Mouse (Mus musculus): Measurements from ENCODE around the gene Nckap5l. TPM values are rescaled to one million over a fixed set of nuclear protein-coding genes. Genes with fewer than 3 reads are reported as not detected.
"Not testable (repeated sequence)": the region's sequence is repeated elsewhere in the genome, so short reads cannot be mapped to it uniquely, and the experiment has no call there.

Gene Nckap5l
- polyA plus RNA-seq, 1 experiment, result 18.6 TPM

DNA sequence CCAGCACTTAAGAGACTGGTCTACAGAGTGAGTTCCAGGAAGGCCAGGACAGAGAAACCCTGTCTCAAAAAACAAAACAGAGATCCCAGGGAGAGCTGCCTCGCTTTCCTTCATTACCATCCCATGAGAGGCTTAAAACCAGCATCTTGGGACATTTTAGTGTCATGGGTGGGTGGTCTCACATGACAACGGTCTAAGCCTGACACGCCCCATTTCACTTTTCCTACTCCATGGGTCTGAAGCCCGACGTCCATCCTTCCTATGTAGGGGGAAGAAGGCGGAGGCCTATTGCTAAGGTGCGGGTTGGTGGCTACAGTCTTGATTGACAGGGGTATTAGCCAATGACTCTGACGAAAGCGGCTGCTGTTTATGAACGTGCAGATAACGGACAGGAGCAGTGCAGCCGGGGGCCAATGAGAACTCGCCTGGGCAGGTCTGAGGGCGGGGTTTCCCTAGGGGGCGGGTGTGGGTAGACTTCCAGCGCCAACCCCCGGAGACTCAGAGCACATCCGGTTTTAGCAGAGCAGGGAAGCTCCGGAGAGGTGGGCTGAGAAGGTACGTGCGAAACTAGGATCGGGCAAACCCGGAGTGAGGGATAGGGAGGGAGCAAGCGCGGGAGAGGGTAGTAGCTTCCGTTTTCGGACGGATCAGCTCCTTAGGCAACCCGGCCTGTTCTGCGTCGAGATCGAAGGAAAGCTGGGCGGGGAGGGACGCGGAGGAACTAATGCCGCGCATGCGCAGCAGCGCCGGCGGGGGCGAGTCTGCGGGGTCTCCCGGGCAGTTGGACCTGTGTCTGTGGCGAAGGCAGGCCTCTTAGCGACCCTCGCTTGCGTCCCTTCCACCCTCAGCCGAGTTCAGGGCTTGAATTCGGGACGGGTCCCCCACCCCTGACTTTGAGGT, 64.8 kb downstream of the Nckap5l start, which contains the start of gene Tmbim6:
Gene Tmbim6, plus strand, starts transcription at position 397 of the 900 bp plus-strand sequence.
- TF ChIP-seq CTCF (IDR thresholded peaks at IDR 0.05; ENCODE audit: borderline replicate concordance, insufficient read depth, low read length) (no peak), POLR2A (IDR thresholded peaks at IDR 0.05; ENCODE audit: low read depth, low read length) (peak; percentile 93)
- Histone ChIP-seq H3K4me3 (ENCODE audit: insufficient read depth, low read length) (peak within 1 kb of the TSS; percentile 85), H3K27ac (ENCODE audit: insufficient read depth, low read length) (peak within 1 kb of the TSS; percentile 66), H3K4me1 (ENCODE audit: control insufficient read depth, insufficient read depth, low read length) (peaks cover 10% of the 10 kb centered on the region; the same call in 1 of the 2 replicates)

DNA sequence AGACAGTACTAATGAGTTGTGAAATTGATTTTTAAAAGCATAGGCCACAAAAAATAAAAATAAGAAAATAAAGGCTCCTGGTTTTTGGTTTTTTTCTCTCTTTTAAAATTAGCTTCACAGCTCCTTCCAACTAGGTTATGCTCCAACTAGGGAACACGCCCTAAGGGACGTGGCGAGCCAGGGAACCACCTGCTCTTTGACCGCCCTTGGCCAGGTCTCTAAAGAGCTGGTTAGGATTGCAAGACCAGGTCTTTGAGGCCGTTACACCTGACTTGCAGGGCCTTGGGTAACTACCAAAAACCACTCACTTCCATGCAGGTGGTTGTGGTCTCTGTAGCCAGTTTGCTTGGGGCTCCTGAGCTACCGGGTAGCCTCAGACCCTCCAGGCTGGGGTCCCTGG, 65.6 kb downstream of the Nckap5l start:
- peak overlapping the region; percentile 15; the same call in 1 of the 2 replicates for H3K4me3 ChIP-seq (ENCODE audit: insufficient read depth, low read length)
- H3K27ac ChIP-seq (ENCODE audit: insufficient read depth, low read length), result no peak overlapping the region
- peaks cover 9% of the 10 kb centered on the region; the same call in 1 of the 2 replicates for H3K4me1 ChIP-seq (ENCODE audit: control insufficient read depth, insufficient read depth, low read length)
- no peak for TF ChIP-seq CTCF (IDR thresholded peaks at IDR 0.05; ENCODE audit: borderline replicate concordance, insufficient read depth, low read length)
- TF ChIP-seq POLR2A (IDR thresholded peaks at IDR 0.05; ENCODE audit: low read depth, low read length), result no peak

DNA sequence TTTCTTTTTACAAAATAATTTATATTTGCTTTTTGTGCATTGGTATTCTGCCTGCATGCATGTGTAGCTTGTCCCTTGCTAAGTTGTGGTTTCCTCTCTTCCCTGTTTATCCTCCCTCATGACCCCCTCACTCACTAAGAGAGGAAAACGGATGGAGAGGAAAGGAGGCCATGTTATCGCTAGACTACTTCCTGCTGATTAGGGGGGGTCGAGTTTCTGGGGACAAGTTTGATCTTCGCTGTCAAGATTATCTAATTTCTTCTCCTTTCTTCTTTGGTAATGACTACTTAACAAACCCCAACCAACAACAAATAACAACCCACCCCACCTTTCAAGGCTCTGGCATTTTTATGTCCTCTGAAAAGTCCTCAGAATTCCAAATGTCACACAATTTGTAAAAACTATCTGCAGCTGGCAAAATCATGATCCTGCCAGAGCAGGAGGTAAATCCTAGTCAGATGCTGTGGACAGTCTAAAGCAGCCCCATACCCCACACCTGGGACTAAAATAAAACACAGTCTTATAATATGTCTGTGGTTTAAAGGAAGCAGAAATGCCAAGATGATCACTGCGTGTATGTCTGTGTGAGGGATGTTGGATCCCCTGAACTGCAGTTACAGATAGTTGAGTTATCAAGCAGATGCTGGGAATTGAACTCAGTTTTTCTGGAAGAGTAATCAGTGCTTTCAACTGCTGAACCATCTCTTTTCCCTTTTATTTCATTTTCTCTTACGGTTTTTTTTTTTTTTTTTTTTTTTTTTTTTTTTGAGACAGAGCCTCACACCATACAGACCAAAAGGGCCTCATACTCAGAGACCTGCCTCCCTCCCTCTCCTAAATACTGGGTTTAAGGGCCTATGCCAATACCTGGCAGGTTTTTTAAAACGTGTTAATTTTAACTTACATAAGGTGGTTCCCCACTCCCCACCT, 66.8 kb downstream of the Nckap5l start:
- Histone ChIP-seq H3K27ac (ENCODE audit: insufficient read depth, low read length) (no peak overlapping the region), H3K4me1 (ENCODE audit: control insufficient read depth, insufficient read depth, low read length) (peaks cover 4% of the 10 kb centered on the region; the same call in 1 of the 2 replicates), H3K4me3 (ENCODE audit: insufficient read depth, low read length) (no peak overlapping the region)
- no peak for TF ChIP-seq CTCF (IDR thresholded peaks at IDR 0.05; ENCODE audit: borderline replicate concordance, insufficient read depth, low read length)
- no peak for TF ChIP-seq POLR2A (IDR thresholded peaks at IDR 0.05; ENCODE audit: low read depth, low read length)

DNA sequence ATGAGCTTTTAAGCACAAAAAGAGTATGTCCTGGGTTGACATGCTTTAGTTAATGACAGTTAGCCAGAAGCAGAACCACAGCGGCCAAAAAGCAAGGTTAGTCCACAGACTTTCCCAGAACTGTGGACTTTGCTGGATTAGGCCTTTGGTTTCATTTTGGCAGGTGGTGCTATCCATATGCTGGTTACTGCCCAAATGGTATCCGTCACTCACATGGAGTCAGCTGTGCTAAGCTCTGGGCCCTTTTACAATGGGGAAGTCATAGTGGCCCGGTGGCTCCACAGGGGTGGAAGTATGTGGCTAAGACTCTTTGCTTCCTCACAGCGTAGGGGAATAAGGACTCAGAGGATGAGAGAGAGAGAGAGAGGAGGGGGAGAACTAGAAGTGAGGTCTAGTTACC, 69.6 kb downstream of the Nckap5l start:
- Histone ChIP-seq H3K4me1 (ENCODE audit: control insufficient read depth, insufficient read depth, low read length) (peaks cover 2% of the 10 kb centered on the region; the same call in 1 of the 2 replicates), H3K27ac (ENCODE audit: insufficient read depth, low read length) (no peak overlapping the region), H3K4me3 (ENCODE audit: insufficient read depth, low read length) (no peak overlapping the region)
- TF ChIP-seq POLR2A (IDR thresholded peaks at IDR 0.05; ENCODE audit: low read depth, low read length) (no peak), CTCF (IDR thresholded peaks at IDR 0.05; ENCODE audit: borderline replicate concordance, insufficient read depth, low read length) (no peak)

DNA sequence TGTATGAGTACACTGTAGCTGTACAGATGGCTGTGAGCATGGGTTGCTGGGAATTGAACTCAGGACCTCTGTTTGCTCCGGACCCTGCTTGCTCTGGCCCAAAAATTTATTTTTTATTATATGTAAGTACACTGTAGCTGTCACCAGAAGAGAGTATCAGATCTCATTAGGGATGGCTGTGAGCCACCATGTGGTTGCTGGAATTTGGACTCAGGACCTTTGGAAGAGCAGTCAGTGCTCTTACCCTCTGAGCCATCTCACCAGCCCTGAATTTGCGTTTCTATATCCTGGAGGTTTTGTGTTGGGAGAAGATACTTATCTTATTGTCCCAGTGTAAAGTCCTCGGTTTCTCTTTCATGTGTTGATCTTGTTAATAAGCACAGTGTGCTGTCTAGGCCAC, 70.8 kb downstream of the Nckap5l start:
- no peak overlapping the region for H3K27ac ChIP-seq (ENCODE audit: insufficient read depth, low read length)
- no peak overlapping the region for H3K4me3 ChIP-seq (ENCODE audit: insufficient read depth, low read length)
- no peak for TF ChIP-seq CTCF (IDR thresholded peaks at IDR 0.05; ENCODE audit: borderline replicate concordance, insufficient read depth, low read length)
- TF ChIP-seq POLR2A (IDR thresholded peaks at IDR 0.05; ENCODE audit: low read depth, low read length), result no peak
- H3K4me1 ChIP-seq (ENCODE audit: control insufficient read depth, insufficient read depth, low read length), result peaks cover 2% of the 10 kb centered on the region; the same call in 1 of the 2 replicates

DNA sequence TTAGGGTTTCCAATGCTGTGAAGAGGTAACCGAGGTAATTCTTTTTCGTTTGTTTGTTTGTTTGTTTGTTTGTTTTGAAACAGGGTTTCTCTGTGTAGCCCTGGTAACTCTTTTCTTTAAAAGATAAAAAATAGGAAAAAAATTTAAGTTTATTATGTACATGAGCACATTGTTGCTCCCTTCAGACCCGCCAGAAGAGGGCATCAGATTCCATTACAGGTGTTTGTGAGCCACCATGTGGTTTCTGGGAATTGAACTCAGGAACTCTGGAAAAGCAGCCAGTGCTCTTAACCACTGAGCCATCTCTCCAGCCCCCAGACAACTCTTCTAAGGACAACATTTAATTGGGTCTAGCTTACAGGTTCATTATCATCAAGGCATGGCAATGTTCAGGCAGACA, 71.4 kb downstream of the Nckap5l start:
- not testable (repeated sequence) for H3K4me3 ChIP-seq (ENCODE audit: insufficient read depth, low read length); H3K4me1 ChIP-seq (ENCODE audit: control insufficient read depth, insufficient read depth, low read length); H3K27ac ChIP-seq (ENCODE audit: insufficient read depth, low read length)

DNA sequence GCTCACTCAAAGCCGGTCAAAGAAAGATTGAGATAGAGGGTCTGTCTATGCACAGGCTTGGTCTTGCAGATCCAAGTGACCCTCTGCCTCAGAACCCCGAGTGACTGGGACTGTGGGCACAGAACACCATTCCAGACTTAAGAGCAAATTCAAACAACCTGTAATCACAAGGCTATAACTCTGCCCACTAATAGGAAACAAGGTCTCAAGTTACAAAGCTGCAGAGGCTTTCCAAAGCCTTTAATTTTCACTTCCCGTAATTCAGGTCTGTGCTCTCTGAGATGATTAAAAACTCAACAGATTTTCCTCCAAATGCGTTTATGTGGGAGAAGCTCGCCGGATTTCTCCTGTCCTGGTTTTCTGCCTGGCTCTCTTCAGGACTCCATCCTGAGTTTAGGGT, 73.5 kb downstream of the Nckap5l start:
- peaks cover 2% of the 10 kb centered on the region; the same call in 1 of the 2 replicates for H3K4me1 ChIP-seq (ENCODE audit: control insufficient read depth, insufficient read depth, low read length)
- H3K27ac ChIP-seq (ENCODE audit: insufficient read depth, low read length), result no peak overlapping the region
- no peak overlapping the region for H3K4me3 ChIP-seq (ENCODE audit: insufficient read depth, low read length)
- TF ChIP-seq CTCF (IDR thresholded peaks at IDR 0.05; ENCODE audit: borderline replicate concordance, insufficient read depth, low read length) (no peak), POLR2A (IDR thresholded peaks at IDR 0.05; ENCODE audit: low read depth, low read length) (no peak)

DNA sequence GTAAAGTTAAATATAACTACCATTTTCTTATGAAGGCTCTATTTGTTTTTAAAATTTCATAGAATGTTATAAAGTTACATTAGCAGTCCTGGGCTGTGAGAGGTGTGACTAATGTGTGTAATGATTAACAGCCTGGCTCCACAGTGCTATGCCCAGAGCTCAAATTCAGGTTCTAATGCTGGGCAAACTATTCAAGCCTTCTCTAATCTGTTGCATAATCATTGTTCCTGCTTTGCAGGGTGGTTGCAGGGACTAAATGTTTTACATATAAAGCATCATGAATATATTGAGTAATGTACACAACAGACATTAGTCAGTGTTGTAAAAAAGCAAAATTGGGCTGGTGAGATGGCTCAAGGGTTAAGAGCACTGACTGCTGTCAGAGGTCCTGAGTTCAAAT, 74.7 kb downstream of the Nckap5l start:
- Histone ChIP-seq H3K27ac (ENCODE audit: insufficient read depth, low read length) (no peak overlapping the region), H3K4me3 (ENCODE audit: insufficient read depth, low read length) (no peak overlapping the region), H3K4me1 (ENCODE audit: control insufficient read depth, insufficient read depth, low read length) (peaks cover 2% of the 10 kb centered on the region; the same call in 1 of the 2 replicates)
- TF ChIP-seq CTCF (IDR thresholded peaks at IDR 0.05; ENCODE audit: borderline replicate concordance, insufficient read depth, low read length), result no peak
- TF ChIP-seq POLR2A (IDR thresholded peaks at IDR 0.05; ENCODE audit: low read depth, low read length), result no peak

DNA sequence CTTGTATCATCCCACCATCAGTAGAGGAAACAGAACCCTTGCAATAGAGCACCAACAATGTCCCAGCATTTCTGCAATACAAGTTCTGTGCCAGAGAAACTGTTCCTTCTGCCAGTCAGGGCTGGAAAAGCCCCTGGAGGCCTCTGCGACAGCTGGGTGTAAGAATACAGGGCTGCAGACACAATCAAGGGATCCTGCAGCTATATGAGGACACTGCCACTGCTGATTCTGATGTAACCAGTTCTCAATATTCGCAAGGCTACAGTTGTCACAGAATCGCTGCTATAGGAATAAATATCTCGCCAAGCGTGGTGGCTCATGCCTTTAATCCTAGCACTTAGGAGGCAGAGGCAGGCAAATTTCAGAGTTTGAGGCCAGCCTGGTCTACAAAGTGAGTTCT, 81.3 kb downstream of the Nckap5l start:
- Histone ChIP-seq H3K4me1 (ENCODE audit: control insufficient read depth, insufficient read depth, low read length) (no peaks in the 10 kb centered on the region), H3K4me3 (ENCODE audit: insufficient read depth, low read length) (no peak overlapping the region), H3K27ac (ENCODE audit: insufficient read depth, low read length) (no peak overlapping the region)
- TF ChIP-seq POLR2A (IDR thresholded peaks at IDR 0.05; ENCODE audit: low read depth, low read length) (no peak), CTCF (IDR thresholded peaks at IDR 0.05; ENCODE audit: borderline replicate concordance, insufficient read depth, low read length) (no peak)
